Mouse (Mus musculus) thymus, postnatal 0 days (tissue): ENCODE measurements around the gene Tagln2. TPM values are rescaled to one million over a fixed set of nuclear protein-coding genes. Genes with fewer than 3 reads are reported as not detected.

Source experiments
- DNase-seq: peaks from one replicate; pipeline ENCODE4 v3.0.0-alpha.2; 2015; ENCODE audit warnings: low spot score
- polyA plus RNA-seq: library from polyadenylated mRNA; unstranded; fragments of >200 nt; fragmentation: Nextera tagmentation; extraction: Ambion mirVana; gene quantifications from 2 replicates; pipeline ENCODE4 v1.2.1, GENCODE M21; 2015

Gene Tagln2
- polyA plus RNA-seq, 1 experiment from 2014 or later, result 151 TPM

GRCm38 (mm10) chr1:172481111-172481510 is 18.7 kb upstream of the Tagln2 start:
- DNase-seq, result no peak

GRCm38 (mm10) chr1:172481540-172482280 is 18.1 kb upstream of the Tagln2 start, which contains the start of gene Igsf9:
TSS of gene Igsf9 (plus strand) at chr1:172481788.
- DNase-seq, result peak; percentile 95

- DNase-seq, result no peak
Measured at GRCm38 (mm10) chr1:172482518-172483360, 17.1 kb upstream of the Tagln2 start.

GRCm38 (mm10) chr1:172483361-172483660 is 16.5 kb upstream of the Tagln2 start:
- no peak for DNase-seq

GRCm38 (mm10) chr1:172484236-172484635 is 15.6 kb upstream of the Tagln2 start:
- DNase-seq, result no peak

- no peak for DNase-seq
Measured at GRCm38 (mm10) chr1:172484671-172485070, 15.2 kb upstream of the Tagln2 start.

GRCm38 (mm10) chr1:172485821-172486220 is 14.0 kb upstream of the Tagln2 start:
- DNase-seq, result no peak

GRCm38 (mm10) chr1:172486236-172486635 is 13.6 kb upstream of the Tagln2 start:
- DNase-seq, result no peak

GRCm38 (mm10) chr1:172486651-172487050 is 13.2 kb upstream of the Tagln2 start:
- DNase-seq, result no peak

- no peak for DNase-seq
Measured at GRCm38 (mm10) chr1:172487859-172488258, 12.0 kb upstream of the Tagln2 start.

GRCm38 (mm10) chr1:172488831-172489230 is 11.0 kb upstream of the Tagln2 start:
- DNase-seq, result no peak

- no peak for DNase-seq
Measured at GRCm38 (mm10) chr1:172489585-172490250, 10.1 kb upstream of the Tagln2 start.

GRCm38 (mm10) chr1:172490261-172490661 is 9.6 kb upstream of the Tagln2 start:
- peak; percentile 62 for DNase-seq

GRCm38 (mm10) chr1:172492047-172492446 is 7.8 kb upstream of the Tagln2 start:
- DNase-seq, result no peak

- no peak for DNase-seq
Measured at GRCm38 (mm10) chr1:172493516-172493915, 6.3 kb upstream of the Tagln2 start.

- DNase-seq, result no peak
Measured at GRCm38 (mm10) chr1:172496030-172496429, 3.8 kb upstream of the Tagln2 start.

- DNase-seq, result no peak
Measured at GRCm38 (mm10) chr1:172497428-172497827, 2.4 kb upstream of the Tagln2 start.

GRCm38 (mm10) chr1:172500451-172501370 is 864 bp downstream of the Tagln2 start:
- DNase-seq, result peak; percentile 35

- DNase-seq, result peak; percentile 57
Measured at GRCm38 (mm10) chr1:172501371-172502144, 1.7 kb downstream of the Tagln2 start.
